Mouse (Mus musculus): ENCODE data around the gene Prim1.

DNA sequence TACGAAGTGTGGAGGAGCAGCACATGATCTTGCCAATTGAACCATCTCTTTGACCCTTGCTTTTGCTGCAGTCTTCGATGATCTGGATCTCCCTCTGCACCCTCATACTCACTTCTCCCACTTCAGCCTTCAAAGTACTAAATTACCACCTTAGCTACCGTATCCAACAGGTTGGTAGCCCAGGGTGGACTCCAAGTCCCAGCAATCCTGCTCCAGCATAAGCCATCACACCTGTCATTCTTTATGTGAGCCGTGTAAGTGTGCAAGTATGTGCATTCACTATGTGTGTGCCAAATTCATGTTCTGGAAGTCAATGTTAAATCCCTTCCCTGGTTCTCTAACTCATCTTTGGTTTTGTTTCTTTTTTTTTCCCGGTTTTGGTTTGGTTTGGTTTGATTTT lies 36.6 kb downstream of the Prim1 start:
- TF ChIP-seq TAL1 (IDR thresholded peaks at IDR 0.05; ENCODE audit: low read length) = no peak
- no peak for TF ChIP-seq GATA1 (IDR thresholded peaks at IDR 0.05; ENCODE audit: low read length)

All from erythroblast, embryonic 14.5 days (primary cell).